Mouse (Mus musculus) right cerebral cortex, postnatal 4 days (tissue): ENCODE data around the gene Zbtb24.
"Not testable (repeated sequence)": the region's sequence is repeated elsewhere in the genome, so short reads cannot be mapped to it uniquely, and the experiment has no call there.

ENCODE experiments used
- DNase-seq: peaks from one replicate; pipeline ENCODE4 v3.0.0-alpha.2; 2022

Zbtb24 gene

DNA sequence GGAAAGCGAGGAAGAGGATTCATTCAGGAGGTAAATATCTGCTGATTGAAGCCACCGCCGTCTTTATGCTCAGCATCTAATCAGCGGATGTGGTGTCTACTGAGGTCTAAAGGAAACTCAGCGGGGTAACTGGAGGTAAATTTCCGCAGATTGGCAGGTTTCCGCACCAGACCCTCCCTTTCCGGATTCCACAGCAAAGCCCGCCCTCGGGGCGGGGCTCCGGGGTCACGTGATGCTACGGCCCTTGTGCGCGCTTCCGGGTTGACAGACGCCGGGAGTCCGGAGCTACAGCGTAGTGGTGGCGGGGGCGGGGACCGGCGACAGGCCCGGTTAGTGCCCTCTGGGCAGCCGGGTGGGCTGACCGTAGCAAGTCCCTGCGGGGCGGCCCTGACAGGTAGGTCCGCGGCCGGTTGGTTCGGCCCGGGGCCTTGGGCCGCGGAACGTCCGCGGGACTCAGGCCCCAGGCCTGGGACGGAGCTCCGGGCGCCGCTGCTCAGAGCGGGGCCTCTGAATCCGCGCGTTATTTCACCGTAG lies at the start of gene Zbtb24:
Gene Zbtb24, plus strand, starts transcription at position 247 of the 534 bp plus-strand sequence.
- DNase-seq, result peak; percentile 92

GRCm38 (mm10) chr10:41401097-41401496 lies 49.1 kb upstream of the Zbtb24 start:
- DNase-seq, result no peak

DNA sequence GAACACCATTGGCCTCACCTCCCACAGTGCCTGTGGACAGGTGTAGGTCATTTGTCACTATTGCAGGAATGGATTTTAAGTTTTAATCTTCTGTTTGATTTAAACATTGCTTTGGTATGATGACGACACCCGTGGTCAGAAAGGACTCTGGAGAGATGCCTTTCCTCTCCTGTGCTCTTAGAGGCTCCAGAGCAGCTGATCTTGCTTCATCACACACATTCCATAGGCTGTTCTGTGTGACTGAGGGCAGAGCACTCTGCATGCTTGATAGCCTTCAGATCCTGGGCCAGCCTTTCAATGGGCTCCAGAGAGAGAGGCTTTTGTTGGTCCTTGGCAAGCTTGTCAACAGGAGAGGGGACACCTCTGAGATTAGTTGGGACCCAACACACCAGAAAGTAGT lies 46.8 kb upstream of the Zbtb24 start:
- no peak for DNase-seq

DNA sequence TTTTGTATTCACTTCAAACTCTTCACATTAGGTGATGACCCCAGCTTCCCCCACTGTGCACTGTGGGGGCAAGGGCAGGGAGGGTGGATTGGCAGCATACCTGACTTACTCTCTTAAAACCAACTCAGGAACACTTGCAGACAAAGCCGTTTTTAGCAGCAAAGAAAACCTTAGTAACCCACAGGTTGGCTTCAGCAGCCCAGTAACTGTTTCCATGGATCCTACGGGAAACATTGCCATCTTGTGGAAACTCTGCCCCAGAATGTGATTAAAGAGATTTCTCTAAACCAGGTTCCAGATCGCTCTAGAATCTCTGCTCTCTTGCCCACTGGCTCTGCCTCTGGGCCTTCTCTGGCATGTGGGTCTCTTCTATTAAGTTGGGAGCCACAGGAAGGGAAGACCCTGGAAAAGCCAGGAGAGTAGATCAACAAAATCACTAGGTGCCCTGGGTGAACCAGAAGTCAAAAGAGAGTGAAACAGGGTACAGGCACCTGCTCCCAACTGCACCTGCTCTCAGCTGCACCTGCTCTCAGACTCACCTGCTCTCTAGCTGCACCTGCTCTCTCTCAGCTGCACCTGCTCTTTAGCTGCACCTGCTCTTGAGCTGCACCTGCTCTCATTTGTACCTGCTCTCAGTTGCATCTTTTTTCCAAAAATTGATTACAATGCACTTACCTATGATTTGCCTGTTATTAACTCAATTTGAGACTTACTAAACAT lies 46.1 kb upstream of the Zbtb24 start:
- DNase-seq, result no peak

DNA sequence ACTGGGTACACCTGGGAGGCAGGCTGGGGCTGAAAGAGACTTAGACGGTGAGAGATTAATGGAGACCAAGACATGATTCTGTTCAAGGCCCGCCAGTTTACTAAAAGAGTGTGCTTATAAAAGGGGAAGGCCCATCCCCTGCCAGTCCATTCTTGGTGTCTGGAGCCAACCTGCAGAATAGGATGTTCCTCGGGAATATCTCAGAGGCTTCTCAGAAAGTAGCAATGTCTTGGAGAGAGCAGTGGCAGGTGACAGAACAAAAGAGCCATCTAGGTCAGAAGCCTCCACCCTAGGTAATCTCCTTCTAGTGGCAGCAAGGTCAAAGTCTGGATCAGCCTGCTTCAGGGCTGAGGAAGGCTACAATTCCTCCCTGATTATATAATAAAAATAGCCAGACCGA lies 40.0 kb upstream of the Zbtb24 start:
- DNase-seq, result not testable (repeated sequence)

GRCm38 (mm10) chr10:41410821-41411220 lies 39.4 kb upstream of the Zbtb24 start:
- not testable (repeated sequence) for DNase-seq

- not testable (repeated sequence) for DNase-seq
Measured at GRCm38 (mm10) chr10:41413471-41413870, 36.7 kb upstream of the Zbtb24 start.

GRCm38 (mm10) chr10:41415368-41415767 lies 34.8 kb upstream of the Zbtb24 start:
- DNase-seq, result not testable (repeated sequence)

- no peak for DNase-seq
Measured at GRCm38 (mm10) chr10:41420496-41421200, 29.5 kb upstream of the Zbtb24 start.

DNA sequence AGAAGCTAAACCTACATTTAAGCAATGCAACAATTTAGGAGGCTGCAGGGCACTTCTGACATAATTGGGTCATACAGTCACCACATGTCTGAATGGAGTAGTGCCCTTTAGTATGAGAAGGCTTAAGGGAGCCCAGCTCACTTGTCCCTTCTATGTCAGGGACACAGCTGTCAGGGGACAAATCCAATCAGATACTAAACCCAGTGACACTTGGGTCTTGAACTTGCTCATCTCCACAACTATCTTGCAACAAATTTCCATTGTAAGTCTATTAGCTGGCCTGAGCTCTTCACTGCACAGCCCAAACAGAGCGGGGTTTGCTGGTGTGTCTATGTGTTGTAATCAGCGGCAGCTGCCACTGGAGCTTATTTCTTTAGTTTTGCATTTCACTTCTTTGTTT lies 26.5 kb upstream of the Zbtb24 start:
- no peak for DNase-seq

DNA sequence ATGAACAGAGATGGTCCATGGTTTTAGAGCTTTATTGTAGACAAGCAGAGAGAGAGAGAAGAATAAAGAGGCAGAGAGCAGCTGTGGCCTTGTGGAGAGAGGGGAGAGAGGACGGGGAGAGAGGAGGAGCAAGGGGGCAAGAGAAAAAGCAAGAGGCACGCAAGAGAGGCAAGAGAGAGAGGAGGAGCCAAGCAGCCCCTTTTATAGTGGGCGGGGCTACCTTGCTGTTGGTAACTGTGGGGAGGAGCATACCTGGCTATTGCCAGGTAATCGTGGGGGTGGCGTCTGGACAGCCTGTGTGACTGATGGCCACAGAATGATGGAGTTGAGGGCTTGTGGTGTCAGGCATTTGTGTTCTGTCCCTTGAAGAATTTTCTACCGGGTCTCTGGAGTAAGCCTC lies 23.8 kb upstream of the Zbtb24 start:
- no peak for DNase-seq

GRCm38 (mm10) chr10:41434624-41435023 lies 15.6 kb upstream of the Zbtb24 start:
- DNase-seq, result peak; percentile 24

DNA sequence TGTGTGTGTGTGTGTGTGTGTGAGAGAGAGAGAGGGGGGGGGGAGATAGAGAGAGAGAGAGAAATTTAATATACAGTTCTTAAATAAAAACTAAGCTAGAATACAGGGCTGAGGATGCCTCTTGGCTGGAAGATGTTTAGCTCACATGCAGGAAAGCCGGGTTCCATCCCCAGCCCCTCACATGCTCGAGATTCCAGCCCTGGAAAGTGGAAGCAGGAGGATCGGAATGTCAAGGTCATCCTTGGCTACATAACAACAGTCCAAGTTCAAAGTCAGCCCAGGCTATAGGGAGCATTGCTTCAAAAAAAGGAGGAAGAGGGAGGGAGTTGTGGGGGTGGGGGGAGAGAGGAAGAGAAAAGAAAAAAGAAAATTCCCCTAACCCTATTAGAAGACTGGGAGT lies 15.0 kb upstream of the Zbtb24 start:
- no peak for DNase-seq

DNA sequence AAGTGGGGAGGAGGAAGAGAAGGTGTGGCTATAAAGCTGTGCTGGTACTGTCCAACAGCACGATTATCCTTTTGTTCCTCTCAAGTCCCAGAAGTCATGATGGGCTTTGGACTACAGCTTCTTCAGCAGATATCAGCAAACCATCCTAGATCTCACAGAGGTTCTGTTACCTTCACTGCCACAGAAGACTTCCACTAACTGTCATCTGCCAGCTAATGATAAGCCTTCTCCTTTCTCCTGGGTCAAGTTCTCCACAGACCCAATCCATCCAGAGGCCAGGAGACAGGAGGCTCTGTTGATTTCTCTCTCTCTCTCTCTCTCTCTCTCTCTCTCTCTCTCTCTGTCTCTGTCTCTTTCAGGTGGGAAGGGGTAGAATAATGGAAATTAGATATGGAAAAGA lies 2.0 kb upstream of the Zbtb24 start:
- no peak for DNase-seq

DNA sequence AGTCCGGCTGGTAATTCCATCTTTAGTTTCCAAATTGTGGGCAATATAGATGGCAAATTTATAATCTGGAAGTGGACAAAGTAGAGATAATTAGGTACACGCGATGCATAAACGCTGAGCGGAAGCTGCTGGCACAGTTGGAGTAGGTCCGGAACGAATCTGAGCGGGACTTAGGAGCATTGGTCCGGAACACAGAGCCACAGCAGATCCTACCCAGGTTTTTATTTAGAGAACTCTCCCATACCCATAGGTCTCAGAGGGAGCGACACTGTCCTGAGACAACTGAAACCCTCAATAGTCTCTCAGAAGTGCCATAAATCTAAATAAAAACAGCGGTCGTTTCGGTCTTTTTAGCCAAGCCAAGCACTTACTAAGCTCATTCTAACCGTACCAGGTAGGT lies 499 bp upstream of the Zbtb24 start:
- peak; percentile 14 for DNase-seq

GRCm38 (mm10) chr10:41450780-41451522 lies 768 bp downstream of the Zbtb24 start:
- DNase-seq, result no peak

GRCm38 (mm10) chr10:41451656-41452055 lies 1.5 kb downstream of the Zbtb24 start:
- no peak for DNase-seq

GRCm38 (mm10) chr10:41452791-41453190 lies 2.6 kb downstream of the Zbtb24 start:
- DNase-seq, result no peak

DNA sequence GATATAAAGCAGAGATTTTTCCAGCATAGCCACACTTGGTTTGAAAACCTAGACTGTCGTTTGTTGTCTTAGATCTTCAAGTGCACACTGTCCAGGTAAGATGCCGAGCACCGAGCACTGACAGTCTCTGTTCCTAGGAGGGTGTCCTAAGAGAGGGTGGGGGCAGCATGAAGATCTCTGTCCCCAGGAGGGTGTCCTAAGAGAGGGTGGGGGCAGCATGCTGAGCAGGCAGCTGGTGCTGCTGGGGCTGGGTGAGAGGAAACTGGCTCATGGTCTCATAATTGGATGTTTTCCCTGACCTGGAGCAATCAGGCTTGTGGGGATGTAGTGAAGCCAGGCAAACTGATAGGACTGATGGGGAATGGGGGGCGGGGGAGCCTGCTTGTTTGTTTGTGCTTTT lies 9.8 kb downstream of the Zbtb24 start:
- no peak for DNase-seq

DNA sequence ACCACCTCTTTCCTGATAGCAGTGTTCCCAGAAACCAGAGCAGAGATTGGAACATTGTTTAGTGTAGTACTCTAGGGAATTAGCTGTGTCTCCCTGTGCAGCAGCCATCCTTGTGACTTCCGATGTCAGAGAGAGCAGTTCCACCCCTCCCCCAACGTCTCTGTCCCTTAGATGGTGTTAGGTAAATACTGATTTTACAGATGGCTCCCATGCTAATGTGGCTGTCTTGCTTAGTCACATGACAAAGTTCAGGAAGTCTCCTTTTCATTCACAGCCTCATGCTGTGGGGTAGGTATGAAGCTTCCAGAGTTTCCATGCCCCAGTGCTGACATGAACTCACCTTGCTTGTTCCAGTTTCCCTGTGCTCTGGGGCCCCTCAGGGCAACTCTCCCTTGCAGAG lies 10.3 kb downstream of the Zbtb24 start:
- no peak for DNase-seq

DNA sequence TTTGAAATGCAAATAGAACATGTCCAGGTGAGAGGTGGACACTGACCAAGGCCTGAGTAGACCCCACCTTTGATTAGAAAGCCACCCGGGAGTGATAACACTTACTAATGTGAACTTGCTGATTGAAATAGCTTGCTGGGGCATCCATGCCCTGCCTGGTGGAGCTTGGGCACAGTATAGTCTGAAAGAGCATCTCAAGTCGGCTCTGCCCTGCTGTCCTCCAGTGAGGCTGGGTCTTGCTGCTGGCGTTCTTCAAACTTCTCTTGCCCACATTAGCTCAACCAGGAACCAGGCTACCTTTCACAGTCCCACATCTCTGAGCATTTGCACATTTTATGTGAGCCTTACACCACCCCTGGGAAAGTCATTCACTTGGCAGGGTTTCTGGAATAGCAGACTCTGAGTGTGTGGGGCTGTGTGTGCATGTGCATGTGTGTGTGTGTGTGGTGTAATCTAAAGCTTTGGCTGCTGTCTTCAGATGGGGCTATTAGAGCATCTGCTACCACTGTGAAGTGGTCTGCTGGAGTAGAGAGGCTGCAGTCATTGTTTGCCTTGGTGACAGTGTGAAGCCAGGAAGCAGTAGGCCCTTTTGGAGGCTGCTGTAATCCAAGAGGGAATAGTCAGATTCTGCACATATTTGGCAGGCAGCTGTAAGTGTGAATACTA lies 11.0 kb downstream of the Zbtb24 start:
- DNase-seq, result no peak

GRCm38 (mm10) chr10:41464401-41464955 lies 14.3 kb downstream of the Zbtb24 start:
- no peak for DNase-seq

DNA sequence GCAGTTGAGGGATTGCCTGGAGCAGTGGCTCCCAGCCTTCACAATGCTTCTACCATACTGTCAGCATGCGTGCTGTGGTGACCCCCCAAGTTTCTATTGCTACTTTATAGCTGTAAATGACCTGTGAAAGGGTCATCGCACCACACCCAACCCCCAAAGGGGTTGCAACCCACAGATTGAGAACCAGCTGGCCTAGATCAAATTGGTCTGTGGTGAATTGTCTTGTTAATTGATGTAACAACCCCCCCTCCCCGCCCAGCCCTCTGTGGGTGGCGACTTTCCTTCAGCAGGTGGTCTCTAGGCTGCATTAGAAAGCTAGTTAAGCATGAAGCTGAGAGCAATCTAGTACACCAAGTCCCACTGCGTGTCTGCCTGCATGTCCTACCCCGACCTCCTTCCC lies 17.1 kb downstream of the Zbtb24 start:
- no peak for DNase-seq
